Mouse (Mus musculus): ENCODE measurements around the gene Mars. TPM values are rescaled to one million over a fixed set of nuclear protein-coding genes. Genes with fewer than 3 reads are reported as not detected.

The Mars gene
- polyA plus RNA-seq, 1 experiment, result 105 TPM

GRCm38 (mm10) chr10:127279730-127280129, 31.9 kb downstream of the Mars start:
- no peak overlapping the region for H3K27ac ChIP-seq (ENCODE audit: insufficient read depth, low read length)
- H3K4me1 ChIP-seq (ENCODE audit: control insufficient read depth, insufficient read depth, low read length), result no peaks in the 10 kb centered on the region
- TF ChIP-seq CTCF (IDR thresholded peaks at IDR 0.05; ENCODE audit: borderline replicate concordance, insufficient read depth, low read length) (no peak), POLR2A (IDR thresholded peaks at IDR 0.05; ENCODE audit: low read depth, low read length) (no peak)
- H3K4me3 ChIP-seq (ENCODE audit: insufficient read depth, low read length), result no peak overlapping the region

GRCm38 (mm10) chr10:127274261-127275022, 37.1 kb downstream of the Mars start:
- H3K27ac ChIP-seq (ENCODE audit: insufficient read depth, low read length), result no peak overlapping the region
- TF ChIP-seq POLR2A (IDR thresholded peaks at IDR 0.05; ENCODE audit: low read depth, low read length) (no peak), CTCF (IDR thresholded peaks at IDR 0.05; ENCODE audit: borderline replicate concordance, insufficient read depth, low read length) (no peak)
- H3K4me3 ChIP-seq (ENCODE audit: insufficient read depth, low read length), result no peak overlapping the region
- no peaks in the 10 kb centered on the region for H3K4me1 ChIP-seq (ENCODE audit: control insufficient read depth, insufficient read depth, low read length)

GRCm38 (mm10) chr10:127272371-127272770, 39.2 kb downstream of the Mars start:
- Histone ChIP-seq H3K27ac (ENCODE audit: insufficient read depth, low read length) (no peak overlapping the region), H3K4me1 (ENCODE audit: control insufficient read depth, insufficient read depth, low read length) (no peaks in the 10 kb centered on the region), H3K4me3 (ENCODE audit: insufficient read depth, low read length) (no peak overlapping the region)
- TF ChIP-seq POLR2A (IDR thresholded peaks at IDR 0.05; ENCODE audit: low read depth, low read length), result no peak
- TF ChIP-seq CTCF (IDR thresholded peaks at IDR 0.05; ENCODE audit: borderline replicate concordance, insufficient read depth, low read length), result no peak

GRCm38 (mm10) chr10:127269884-127270283, 41.7 kb downstream of the Mars start:
- Histone ChIP-seq H3K27ac (ENCODE audit: insufficient read depth, low read length) (no peak overlapping the region), H3K4me1 (ENCODE audit: control insufficient read depth, insufficient read depth, low read length) (no peaks in the 10 kb centered on the region)
- no peak for TF ChIP-seq CTCF (IDR thresholded peaks at IDR 0.05; ENCODE audit: borderline replicate concordance, insufficient read depth, low read length)
- no peak for TF ChIP-seq POLR2A (IDR thresholded peaks at IDR 0.05; ENCODE audit: low read depth, low read length)

GRCm38 (mm10) chr10:127269036-127269435, 42.5 kb downstream of the Mars start:
- Histone ChIP-seq H3K27ac (ENCODE audit: insufficient read depth, low read length) (no peak overlapping the region), H3K4me1 (ENCODE audit: control insufficient read depth, insufficient read depth, low read length) (no peaks in the 10 kb centered on the region), H3K4me3 (ENCODE audit: insufficient read depth, low read length) (no peak overlapping the region)
- no peak for TF ChIP-seq POLR2A (IDR thresholded peaks at IDR 0.05; ENCODE audit: low read depth, low read length)
- TF ChIP-seq CTCF (IDR thresholded peaks at IDR 0.05; ENCODE audit: borderline replicate concordance, insufficient read depth, low read length), result no peak

More at GRCm38 (mm10) chr10:127269884-127270283, 41.7 kb downstream of the Mars start:
- H3K4me3 ChIP-seq (ENCODE audit: insufficient read depth, low read length), result no peak overlapping the region

GRCm38 (mm10) chr10:127268401-127268800, 43.2 kb downstream of the Mars start:
- TF ChIP-seq CTCF (IDR thresholded peaks at IDR 0.05; ENCODE audit: borderline replicate concordance, insufficient read depth, low read length) (no peak), POLR2A (IDR thresholded peaks at IDR 0.05; ENCODE audit: low read depth, low read length) (no peak)
- Histone ChIP-seq H3K27ac (ENCODE audit: insufficient read depth, low read length) (no peak overlapping the region), H3K4me1 (ENCODE audit: control insufficient read depth, insufficient read depth, low read length) (no peaks in the 10 kb centered on the region), H3K4me3 (ENCODE audit: insufficient read depth, low read length) (no peak overlapping the region)

- TF ChIP-seq CTCF (IDR thresholded peaks at IDR 0.05; ENCODE audit: borderline replicate concordance, insufficient read depth, low read length), result no peak
- no peak for TF ChIP-seq POLR2A (IDR thresholded peaks at IDR 0.05; ENCODE audit: low read depth, low read length)
- Histone ChIP-seq H3K27ac (ENCODE audit: insufficient read depth, low read length) (peak overlapping the region; percentile 37; the same call in 1 of the 2 replicates), H3K4me1 (ENCODE audit: control insufficient read depth, insufficient read depth, low read length) (no peaks in the 10 kb centered on the region), H3K4me3 (ENCODE audit: insufficient read depth, low read length) (peak overlapping the region; percentile 72)
These were observed 44.3 kb downstream of the Mars start for GRCm38 (mm10) chr10:127267318-127267717.

- Histone ChIP-seq H3K4me1 (ENCODE audit: control insufficient read depth, insufficient read depth, low read length) (no peaks in the 10 kb centered on the region), H3K4me3 (ENCODE audit: insufficient read depth, low read length) (peak within 1 kb of the TSS; percentile 72), H3K27ac (ENCODE audit: insufficient read depth, low read length) (peak within 1 kb of the TSS; percentile 37)
- TF ChIP-seq CTCF (IDR thresholded peaks at IDR 0.05; ENCODE audit: borderline replicate concordance, insufficient read depth, low read length), result no peak
- TF ChIP-seq POLR2A (IDR thresholded peaks at IDR 0.05; ENCODE audit: low read depth, low read length), result peak; percentile 60
These were observed 45.2 kb downstream of the Mars start, which contains the start of gene Dctn2 for GRCm38 (mm10) chr10:127266112-127267091. TSS of gene Dctn2 (plus strand) at chr10:127266368.

- Histone ChIP-seq H3K4me1 (ENCODE audit: control insufficient read depth, insufficient read depth, low read length) (no peaks in the 10 kb centered on the region), H3K27ac (ENCODE audit: insufficient read depth, low read length) (no peak overlapping the region), H3K4me3 (ENCODE audit: insufficient read depth, low read length) (no peak overlapping the region)
- no peak for TF ChIP-seq CTCF (IDR thresholded peaks at IDR 0.05; ENCODE audit: borderline replicate concordance, insufficient read depth, low read length)
- no peak for TF ChIP-seq POLR2A (IDR thresholded peaks at IDR 0.05; ENCODE audit: low read depth, low read length)
These were observed 45.9 kb downstream of the Mars start for GRCm38 (mm10) chr10:127265727-127266111.
